Mouse (Mus musculus) megakaryocyte progenitor cell, adult 5-6 weeks (primary cell): ENCODE results near the gene Hist1h2ah. TPM values are rescaled to one million over a fixed set of nuclear protein-coding genes. Genes with fewer than 3 reads are reported as not detected.

Experiments
- ATAC-seq: replicated peaks from 2 replicates; pipeline ENCODE4 v1.8.0; 2016; ENCODE audit warnings: mild to moderate bottlenecking, moderate TSS enrichment, inconsistent platforms; ENCODE audit not compliant: poor library complexity
- total RNA-seq, 2 experiments: library from RNA; stranded (forward) in 1 of 2; stranded (reverse) in 1 of 2; fragments of 157-497, 149-512 nt in 1 of 2; fragments of 200-1000 nt in 1 of 2; gene quantifications; 2 replicates each; pipeline versions ENCODE4 v1.2.3 to v1.2.4; 2015 to 2017

Hist1h2ah gene
- total RNA-seq, 2 experiments from 2014 or later: 2.2 to 923 TPM

DNA sequence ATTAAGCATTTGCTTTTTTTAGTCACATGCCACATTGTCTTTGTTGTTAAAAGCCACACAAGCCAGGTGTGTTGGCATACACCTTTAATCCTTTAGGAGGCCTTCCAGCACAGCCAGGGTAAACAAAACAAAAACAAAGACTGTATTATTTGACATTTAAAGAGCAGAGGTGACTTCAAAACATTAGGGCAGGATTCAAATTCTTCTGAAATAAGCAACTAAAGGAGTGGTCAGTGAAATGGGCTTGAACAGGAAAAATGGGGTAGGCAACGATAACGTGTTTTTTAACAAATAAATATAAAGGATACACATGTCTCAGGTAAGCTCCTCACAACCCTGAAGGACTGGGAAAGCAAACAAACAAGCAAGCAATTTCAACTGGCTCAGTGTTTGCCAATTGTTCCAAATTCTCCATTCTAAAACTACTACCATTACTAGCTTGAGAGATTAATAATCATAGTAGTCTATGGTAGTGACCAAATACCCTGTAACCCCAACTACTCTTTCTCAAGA is 4.6 kb upstream of the Hist1h2ah start:
- ATAC-seq: no peak

DNA sequence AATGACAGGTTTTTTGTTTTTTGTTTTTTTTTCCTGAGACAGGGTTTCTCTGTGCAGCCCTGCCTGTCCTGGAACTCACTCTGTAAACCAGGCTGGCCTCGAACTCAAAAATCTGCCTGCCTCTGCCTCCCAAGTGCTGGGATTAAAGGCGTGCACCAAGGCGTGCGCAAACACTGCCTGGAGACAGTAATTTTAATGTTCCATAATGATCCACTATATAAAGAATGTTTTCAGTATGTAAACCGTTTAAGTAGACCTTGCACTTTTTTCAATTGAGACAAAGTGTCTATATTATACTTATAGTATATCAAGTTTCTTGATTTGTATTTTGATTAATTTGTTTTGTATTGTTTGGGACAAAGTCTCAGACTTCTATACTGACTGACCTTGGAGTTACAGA is 4.0 kb upstream of the Hist1h2ah start:
- ATAC-seq: no peak

DNA sequence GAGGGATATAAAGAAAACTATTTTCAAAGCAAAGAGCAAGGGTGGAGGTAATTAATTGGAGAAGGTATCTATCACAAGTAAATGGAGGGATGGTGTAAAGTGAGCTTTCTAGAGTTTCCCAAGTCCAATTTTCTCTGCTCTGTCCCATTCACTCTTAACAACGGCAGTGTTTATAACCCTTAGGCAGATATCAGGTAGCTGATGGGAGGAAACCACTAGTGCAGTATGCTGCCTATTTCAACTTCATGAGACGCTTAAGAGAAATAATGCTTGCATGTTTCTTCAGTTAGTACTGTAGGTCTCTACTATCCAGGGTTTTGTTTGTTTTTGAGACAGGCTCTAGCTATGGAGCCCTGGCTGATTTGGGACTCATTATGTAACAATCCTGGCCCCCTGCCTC is 2.0 kb upstream of the Hist1h2ah start:
- no peak for ATAC-seq

DNA sequence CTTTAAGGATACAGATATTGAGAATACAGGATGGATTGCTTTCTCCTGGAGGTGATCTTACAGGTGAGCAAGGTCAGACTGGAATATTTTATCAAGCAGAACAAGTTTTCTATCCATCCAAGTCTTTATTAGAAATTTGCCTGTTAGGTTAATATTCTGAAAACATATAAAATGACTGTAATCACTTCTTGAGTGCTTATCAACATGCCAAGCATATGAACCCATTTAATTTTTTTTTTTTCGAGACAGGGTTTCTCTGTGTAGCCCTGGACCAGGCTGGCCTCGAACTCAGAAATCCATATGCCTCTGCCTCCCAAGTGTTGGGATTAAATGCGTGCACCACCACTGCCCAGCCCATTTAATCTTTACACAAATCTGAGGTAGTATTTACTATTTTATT is 1.6 kb upstream of the Hist1h2ah start:
- no peak for ATAC-seq

DNA sequence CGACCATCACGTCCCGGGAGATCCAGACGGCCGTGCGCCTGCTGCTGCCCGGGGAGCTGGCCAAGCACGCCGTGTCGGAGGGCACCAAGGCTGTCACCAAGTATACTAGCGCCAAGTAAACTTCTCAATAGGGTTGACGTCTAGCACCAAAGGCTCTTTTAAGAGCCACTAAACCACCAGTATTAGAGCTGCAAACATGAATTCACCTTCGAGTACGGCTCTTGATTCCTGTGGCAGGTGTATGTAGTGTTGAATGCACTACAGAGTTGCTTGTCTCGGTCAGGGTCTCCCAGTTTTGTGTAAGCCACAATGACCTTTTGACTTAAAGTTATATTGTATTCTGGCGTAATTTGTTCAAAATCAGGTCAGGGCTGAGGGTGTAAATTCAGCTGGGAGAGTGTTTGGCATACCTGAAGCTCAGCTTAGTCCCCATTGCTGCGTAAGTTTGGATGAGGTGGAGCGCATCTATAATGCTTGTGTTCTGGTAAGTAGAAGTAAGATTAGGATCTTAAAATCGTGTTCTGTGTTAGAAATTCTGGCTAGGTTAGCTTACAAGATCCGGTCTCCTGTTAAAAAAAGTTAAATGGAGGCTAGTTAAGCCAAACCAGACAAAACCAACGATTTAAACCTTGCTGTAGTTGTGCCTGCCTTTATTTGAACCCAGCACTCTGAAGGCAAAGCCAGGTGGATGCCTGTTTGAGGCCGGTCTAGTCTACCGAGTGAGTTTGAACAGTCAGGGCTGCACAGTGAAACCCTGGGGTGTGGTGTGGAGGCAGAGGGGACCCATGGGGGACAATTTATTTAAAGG is 985 bp upstream of the Hist1h2ah start:
- ATAC-seq: peak; percentile 16

DNA sequence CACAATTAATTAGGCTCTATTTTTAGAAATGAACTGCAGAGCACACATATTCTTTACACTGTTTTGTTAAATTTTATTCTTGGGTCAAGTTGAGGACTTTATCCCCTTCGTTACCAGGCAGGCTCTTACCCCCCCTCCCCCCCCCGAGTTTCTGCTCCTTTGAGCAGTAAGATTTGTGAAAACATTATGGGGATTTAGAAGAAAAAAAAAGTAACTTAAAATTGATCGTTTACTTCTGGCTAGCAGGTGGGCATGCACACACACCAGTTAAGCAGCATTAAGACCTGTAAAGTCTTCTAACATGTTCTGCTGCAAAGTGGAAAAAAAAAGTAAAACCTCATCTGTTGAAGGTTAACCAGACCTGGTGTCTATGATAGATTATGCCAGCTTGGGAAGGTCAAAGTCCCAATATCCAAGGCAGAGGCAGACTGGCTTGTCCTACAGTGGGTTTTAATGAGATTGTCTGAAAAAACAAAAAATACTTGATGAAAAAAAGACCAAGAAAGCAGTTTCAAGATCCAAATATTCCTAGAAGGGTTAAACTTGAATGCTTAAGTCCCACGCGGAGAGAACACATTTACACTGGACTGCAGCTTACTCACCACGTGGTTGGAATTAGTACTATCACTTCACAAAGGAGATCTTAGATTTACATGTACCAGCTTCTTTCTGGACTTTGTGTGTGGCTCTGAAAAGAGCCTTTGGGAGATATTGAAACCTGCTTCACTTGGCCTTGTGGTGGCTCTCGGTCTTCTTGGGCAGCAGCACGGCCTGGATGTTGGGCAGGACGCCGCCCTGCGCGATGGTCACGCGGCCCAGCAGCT is 713 bp downstream of the Hist1h2ah start:
- ATAC-seq: 0 out of 2 replicates have a peak, but pooled peaks have one; percentile 12

DNA sequence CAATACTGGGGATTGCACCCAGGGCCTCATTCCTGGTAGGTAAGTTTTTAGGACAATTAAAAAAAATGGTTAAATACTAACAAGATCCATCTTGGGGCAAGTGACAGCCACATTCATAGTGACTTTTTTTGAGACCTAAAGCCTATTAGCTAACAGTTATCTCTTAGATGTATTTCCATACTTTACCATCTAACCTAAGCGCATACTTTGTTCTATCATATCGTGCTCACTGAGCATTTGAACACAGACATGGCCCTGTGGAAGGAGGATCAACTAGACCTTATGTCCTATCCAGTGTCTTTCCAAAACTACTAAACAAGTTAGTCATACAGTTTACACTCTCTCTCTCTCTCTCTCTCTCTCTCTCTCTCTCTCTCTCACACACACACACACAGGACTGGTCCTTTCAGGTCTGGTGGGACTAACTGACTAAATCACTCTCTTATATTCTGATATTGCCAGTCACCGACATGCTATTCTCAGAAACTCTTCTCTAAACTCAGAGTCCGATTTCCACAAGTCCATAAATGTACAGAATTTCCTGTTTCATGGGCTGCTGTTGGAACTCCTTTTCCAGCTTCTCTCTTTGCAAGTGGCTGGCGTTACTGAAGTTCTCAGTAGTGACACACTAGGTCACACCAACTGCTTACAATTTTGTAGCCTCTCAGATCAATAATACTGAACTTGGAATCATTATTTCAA is 1.5 kb downstream of the Hist1h2ah start:
- no peak for ATAC-seq

DNA sequence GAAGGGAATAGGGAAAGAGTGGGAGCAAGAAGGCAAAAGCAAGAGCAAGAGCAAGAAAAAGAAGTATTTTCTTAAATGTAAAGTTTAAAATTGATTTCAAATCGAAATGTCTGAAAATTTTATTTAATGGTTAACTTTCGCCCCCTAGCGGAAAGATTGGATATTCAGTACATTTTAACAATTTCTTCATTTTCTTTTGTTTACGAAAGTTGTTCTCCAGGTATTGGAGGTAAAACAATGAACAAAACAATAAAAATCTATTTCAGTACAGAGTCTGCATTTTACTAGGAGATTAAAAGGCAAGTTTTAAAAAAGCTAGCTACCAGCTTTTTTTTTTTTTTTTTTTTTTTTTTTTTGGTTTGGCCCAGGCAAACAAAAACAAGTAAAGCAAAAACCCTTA is 4.9 kb downstream of the Hist1h2ah start:
- ATAC-seq: no peak

DNA sequence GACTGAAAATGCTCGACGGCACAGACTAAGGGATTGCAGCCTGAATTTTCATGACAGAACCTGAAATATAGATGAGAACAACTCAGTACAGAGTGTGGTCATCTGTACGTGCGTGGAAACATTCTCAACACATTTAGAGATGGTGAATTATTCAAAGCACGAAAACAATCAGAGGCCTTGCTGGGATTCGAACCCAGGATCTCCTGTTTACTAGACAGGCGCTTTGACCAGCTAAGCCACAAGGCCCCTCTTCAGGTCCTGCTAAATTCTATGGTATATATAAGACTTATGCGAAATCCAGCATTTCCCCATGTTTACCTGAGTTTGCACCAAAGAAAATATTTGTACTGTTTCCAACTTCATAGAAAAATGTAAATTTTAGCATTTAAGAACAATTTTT is 5.4 kb downstream of the Hist1h2ah start:
- no peak for ATAC-seq

DNA sequence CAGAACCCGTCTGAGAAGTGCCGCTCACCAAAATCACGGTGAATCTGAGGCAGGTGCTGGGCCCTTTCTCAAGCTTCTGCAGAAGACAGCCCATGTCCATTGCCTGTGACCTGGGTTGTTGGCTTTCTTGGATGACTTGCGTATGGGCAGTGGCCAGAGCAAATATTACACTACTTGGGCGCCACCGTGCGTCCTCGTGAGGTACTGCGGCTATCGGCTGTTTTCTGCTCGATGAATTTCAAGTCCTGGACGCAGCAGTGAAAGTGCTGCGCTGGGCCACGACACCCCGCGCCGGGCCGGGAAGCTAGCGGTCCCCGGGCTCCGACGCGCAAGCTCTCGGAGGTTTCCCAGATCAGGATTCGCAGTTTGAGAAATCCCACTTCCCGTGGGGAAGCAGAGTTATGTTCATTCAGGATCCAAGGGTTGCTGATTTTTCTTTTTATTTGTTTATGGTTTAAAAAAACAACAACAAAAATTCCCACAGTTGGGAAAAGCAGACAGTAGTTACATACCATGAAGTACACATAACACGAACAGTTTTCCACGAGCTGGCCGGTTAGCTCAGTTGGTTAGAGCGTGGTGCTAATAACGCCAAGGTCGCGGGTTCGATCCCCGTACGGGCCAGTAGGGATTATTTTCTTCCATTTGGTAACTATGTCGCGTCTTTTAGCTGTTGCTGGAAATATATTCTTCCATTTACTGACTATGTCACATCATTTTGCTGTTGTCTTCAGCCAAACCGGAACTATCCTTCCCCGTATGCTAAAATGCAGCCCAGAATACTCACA is 6.5 kb downstream of the Hist1h2ah start:
- ATAC-seq: peak; percentile 87

DNA sequence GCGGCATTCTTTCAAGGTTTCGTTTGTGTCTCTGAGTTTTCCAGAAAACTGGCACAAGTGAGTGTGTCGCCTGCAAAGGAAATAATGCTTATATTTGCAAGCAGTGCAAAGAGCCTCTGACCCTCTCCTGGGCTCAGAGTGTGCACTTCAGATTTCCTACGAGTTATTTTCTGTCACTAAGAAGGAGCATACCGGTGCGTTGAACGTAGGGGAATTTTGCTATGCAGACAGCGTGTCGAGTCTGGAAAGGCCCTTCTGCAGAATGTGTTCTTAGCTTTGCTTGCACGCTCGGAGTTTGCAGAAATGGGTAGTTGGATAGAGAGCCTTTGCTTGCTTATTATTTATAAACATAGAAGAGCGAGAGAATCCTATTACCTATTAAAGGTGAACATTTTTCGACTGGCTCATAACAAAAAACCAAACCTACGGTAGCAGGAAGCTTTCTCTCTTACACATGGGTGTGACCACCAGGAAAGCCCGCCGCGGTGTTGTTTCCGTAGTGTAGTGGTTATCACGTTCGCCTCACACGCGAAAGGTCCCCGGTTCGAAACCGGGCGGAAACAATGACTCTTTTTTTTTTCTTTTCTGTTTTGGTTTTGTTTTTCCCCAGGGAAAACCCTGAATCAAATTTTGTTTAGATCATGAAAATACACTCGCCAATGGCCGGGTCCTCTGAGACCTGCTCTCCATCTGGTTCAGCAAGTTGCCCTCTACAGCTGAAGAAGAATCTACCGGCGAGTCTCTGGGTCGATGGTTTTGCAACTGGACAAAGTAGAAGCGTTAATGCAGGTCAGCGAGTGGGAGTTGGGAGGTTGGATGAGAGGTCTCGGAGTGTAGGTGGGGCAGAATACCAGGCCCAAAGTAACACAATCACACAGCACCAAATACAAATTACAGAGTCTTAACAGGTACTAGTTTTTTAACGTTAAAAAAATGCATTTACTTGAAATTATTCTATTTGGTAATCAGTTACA is 9.0 kb downstream of the Hist1h2ah start:
- ATAC-seq: peak; percentile 40

DNA sequence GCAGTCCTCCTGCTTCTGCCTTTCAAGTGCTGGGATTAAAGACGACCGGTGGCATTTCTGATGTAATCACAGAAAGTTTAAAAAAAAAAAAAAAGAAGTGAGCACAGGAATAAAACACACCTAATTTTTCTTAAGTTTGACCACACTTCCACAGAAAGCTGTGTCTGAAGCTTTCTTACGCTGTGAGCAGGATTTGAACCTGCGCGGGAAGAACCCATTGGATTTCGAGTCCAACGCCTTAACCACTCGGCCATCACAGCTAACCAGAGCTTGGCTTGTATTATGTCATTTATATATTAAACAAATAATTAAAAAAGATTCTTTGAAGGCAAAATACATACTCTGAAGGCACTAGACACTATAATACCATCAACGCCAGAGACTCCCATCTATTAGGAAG is 13.1 kb downstream of the Hist1h2ah start:
- peak; percentile 72 for ATAC-seq

DNA sequence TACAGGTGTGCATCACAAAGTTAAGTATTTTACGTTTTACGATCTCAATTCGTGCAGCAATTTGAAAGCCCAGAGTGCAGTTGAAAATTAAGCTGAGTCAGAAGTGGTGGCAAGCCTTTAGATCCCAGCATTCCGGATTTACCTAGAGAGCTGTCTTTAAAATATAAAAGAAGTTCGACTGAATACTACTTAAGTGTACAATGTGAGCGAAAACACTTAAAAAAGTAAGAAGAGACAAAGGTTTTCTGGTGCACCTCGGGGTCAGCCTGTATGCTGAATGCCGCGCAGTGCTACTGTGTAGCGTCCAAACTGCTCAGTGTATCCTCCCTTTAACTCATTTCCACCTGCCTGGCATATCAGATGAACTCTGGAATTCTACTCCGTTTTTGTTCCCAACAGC is 13.8 kb downstream of the Hist1h2ah start:
- no peak for ATAC-seq

DNA sequence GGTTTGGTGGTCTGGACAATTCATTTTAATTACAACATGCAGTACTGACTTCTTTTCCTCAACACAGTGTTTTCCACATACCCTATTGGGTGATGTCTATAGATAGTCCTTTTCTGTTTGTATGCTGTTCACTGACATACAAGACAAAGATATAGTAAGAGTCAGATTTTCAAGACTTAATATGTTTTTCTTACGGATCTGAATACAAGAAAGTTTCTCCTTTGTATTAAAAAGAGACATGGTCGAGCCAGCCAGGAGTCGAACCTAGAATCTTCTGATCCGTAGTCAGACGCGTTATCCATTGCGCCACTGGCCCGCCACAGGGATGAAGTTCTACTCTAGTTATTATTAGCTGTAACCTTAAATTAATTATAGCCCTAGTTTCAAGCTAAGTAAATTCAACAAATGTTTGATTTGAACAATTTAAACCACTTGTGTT is 14.4 kb downstream of the Hist1h2ah start:
- peak; percentile 63 for ATAC-seq

DNA sequence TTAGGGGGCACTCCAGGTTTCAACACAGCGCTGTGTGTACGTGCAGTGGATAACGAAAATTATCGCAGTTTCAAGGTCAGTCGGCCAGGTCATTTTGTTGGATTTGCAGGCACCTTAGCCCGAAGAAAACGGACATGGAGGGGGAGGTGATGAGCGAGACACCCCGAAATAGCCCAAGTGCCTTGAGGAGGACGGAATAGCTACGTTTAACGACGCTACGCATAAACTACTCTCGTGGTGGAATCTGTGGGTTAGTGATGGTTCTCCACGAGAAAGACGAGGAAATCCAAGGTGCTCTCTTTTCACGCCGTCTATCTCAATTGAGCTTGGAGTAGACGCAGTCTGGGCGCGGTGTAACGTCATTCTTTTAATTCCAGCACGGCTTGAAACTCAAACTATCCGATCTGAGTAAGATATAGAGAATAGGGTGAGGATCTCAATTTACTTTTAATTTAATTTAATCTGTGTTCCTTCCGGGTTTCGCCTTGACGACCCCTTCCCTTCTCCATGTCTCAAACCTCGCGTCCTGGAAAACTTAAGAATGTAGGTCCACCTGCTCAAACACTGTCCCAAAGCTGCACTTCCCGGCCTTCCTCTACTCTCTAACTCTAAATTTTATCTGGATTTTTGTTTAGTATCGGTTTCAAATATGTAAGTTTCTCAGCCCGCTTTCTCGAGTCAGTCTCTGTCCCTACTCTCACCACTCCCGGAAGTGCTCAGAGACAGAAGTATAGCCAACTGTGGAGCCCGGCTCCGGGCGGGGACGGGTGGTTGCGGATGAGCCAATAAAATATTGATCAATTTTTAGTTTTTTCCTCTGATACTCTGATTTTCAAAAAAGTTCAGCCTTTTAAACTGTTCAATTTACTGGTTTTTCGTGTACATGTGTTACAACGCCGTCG is 15.2 kb downstream of the Hist1h2ah start:
- peak; percentile 41; the same call in 1 of the 2 replicates for ATAC-seq

DNA sequence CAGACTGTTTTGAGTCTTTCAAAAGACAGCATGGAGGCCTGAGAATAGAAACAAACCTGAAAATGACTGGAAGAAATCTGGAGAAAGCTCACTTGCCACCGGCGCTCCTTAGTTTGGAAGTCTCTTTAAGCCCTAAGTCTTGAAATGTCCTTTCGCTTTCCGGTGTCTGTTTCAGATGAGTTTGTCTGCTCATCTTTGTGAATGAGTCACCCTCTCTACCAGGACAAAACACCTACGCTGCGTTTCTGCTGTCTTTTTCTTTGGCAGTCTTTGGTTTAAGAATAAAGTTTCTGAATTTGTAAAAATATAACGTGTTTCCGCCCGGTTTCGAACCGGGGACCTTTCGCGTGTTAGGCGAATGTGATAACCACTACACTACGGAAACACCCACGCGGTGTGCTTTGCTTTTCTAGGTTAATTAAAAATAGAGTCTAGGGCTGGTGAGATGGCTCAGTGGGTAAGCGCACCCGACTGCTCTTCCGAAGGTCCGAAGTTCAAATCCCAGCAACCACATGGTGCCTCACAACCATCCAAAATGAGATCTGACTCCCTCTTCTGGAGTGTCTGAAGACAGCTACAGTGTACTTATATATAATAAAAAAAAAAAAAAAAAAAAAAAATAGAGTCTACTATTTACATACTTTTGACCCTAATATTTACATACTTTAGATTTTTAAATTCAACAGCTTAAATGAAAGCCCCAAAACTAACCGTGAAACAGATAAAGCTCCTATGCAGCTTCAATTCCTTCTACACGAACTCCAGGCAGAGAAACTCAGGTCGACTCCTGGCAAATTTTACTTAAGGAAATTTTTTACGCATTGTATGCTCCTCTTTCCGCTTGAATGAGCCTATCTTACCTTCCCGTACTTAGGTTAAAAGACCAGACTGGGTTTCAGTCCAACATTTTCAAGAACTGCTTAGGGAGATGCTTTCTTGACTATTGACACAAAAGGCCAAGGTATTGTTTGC is 19.6 kb downstream of the Hist1h2ah start:
- ATAC-seq: peak; percentile 79

DNA sequence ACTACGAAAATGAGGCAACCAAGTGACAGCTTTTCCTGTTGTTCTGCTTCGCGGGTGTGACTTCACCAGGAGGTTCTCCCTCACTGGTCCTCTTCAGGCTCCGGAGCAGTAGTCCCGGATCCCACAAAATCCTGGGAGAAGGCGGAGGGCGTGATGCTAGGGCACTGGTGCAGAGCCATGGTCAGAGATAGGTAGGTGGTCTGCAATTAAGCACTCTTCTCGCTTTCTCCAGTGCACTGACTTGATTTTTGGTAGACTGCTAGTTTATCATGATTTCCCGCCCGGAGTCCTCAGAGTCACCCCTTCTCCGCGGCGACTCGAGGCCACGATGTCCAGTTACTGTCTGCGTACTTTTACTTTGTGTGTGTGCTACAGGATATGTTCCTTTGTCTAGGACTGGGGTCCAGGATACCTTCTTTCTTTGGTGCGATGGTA is 20.9 kb downstream of the Hist1h2ah start:
- ATAC-seq: no peak
